Mouse (Mus musculus) lung, adult 2 months (tissue): ENCODE results near the gene Atp13a1.

Source experiments
- CTCF ChIP-seq: fragments of 200-500 bp; IDR thresholded peaks from 2 replicates; pipeline ENCODE4 v1.5.1; 2011; ENCODE audit warnings: mild to moderate bottlenecking, low read length, control low read depth; ENCODE audit not compliant: insufficient read depth
- POLR2A ChIP-seq: fragments of 200-500 bp; IDR thresholded peaks from 2 replicates; pipeline ENCODE4 v1.6.1; 2011; ENCODE audit warnings: low read depth, mild to moderate bottlenecking, control low read depth, low read length, borderline replicate concordance; ENCODE audit errors: extremely low read depth

GRCm38 (mm10) chr8:69799946-69800345, 9.0 kb downstream of the Atp13a1 start:
- TF ChIP-seq POLR2A, result no peak
- no peak for TF ChIP-seq CTCF
